Mouse (Mus musculus) midbrain, embryonic 15.5 days (tissue): ENCODE data around the gene Net1. TPM values are rescaled to one million over a fixed set of nuclear protein-coding genes. Genes with fewer than 3 reads are reported as not detected.

Experiments
- ATAC-seq: fragments of 200-750 bp; cut with Nextera tagmentation; replicated peaks from 2 replicates; pipeline ENCODE4 v1.8.0; 2017; ENCODE audit warnings: moderate TSS enrichment
- H3K27ac ChIP-seq: fragments of 300-500 bp; sonication (generic); 2 replicates; pipeline ENCODE4 v1.5.1; 2015; ENCODE audit warnings: mild to moderate bottlenecking, inconsistent platforms
- H3K27me3 ChIP-seq: fragments of 300-500 bp; sonication (generic); replicated peaks from 2 replicates; pipeline ENCODE4 v1.6.1; 2015; ENCODE audit warnings: inconsistent platforms
- H3K36me3 ChIP-seq: fragments of 300-500 bp; sonication (generic); replicated peaks from 2 replicates; pipeline ENCODE4 v1.6.1; 2015; ENCODE audit warnings: inconsistent platforms
- H3K4me1 ChIP-seq: fragments of 300-500 bp; sonication (generic); 2 replicates; pipeline ENCODE4 v1.6.1; 2015; ENCODE audit warnings: inconsistent platforms
- H3K4me2 ChIP-seq: fragments of 300-500 bp; sonication (generic); 2 replicates; pipeline ENCODE4 v1.6.1; 2015; ENCODE audit warnings: inconsistent platforms, mild to moderate bottlenecking, moderate library complexity
- H3K4me3 ChIP-seq: fragments of 300-500 bp; sonication (generic); 2 replicates; pipeline ENCODE4 v1.5.1; 2015; ENCODE audit warnings: mild to moderate bottlenecking, inconsistent platforms
- H3K9ac ChIP-seq: fragments of 300-500 bp; sonication (generic); 2 replicates; pipeline ENCODE4 v1.6.1; 2015; ENCODE audit warnings: mild to moderate bottlenecking, inconsistent platforms
- H3K9me3 ChIP-seq: fragments of 300-500 bp; sonication (generic); 2 replicates; pipeline ENCODE4 v1.6.1; 2016; ENCODE audit warnings: inconsistent platforms
- WGBS: fragments of 180-500 bp; shearing (Covaris S2); methylation state at CpG from one replicate; pipeline ENCODE4 v1.1.7; 2015; ENCODE audit warnings: mixed read lengths; 5-methylcytosine and 5-hydroxymethylcytosine counted together
- polyA plus RNA-seq: library from polyadenylated mRNA; unstranded; fragments of >200 nt; fragmentation: Nextera tagmentation; extraction: Ambion mirVana; gene quantifications from 2 replicates; pipeline ENCODE4 v1.2.1, GENCODE M21; 2015

The Net1 gene
- polyA plus RNA-seq: 10.7 and 12.2 TPM in 2 replicates

DNA sequence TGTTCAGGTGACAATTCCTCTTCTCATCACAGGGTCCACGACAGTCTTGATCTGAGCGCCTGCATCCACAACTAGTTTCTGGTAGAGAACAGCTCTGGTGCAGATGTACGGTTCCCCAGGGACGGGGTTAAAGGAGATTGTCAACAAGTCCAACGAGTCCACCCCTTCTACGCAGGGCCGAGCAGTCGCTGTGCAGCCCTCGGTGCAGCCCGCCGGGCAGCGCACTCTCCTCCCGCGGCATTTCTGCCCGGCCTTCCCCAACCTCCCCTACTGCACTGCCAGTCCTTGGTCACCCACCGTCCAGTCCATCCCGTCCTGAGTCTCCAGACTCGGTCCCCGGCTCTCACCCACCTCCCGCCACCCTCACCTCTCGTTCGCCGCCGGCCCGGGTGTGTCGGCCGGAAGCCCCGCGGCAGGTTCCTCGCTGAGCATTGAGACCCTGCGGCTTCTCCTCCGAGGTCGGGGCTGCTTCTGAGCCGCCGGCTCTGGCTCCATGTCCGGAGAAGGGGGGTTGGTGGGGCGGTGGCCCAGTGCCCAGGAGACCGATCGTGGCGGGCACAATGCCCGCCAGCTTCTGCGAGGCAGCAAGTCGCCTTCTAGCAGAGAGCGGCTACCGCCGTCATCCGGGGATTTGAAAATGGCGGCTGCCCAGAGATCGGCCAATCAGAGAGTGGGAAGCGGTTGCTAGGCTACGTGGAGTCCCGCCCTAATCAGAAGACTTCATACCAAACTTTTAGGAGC lies at the start of gene Net1, which contains the start of gene Tubal3:
Gene Net1, minus strand, starts transcription at position 650 of the 741 bp plus-strand sequence.
Gene Tubal3, plus strand, starts transcription at position 704 of the 741 bp plus-strand sequence.
- Histone ChIP-seq H3K27me3 (no peaks in the 10 kb centered on the region), H3K4me2 (peak within 1 kb of the TSS; percentile 81), H3K27ac (no peak within 1 kb of the TSS), H3K9ac (peak within 1 kb of the TSS; percentile 64), H3K4me1 (peaks cover 10% of the 10 kb centered on the region; the same call in 1 of the 2 replicates), H3K4me3 (peak within 1 kb of the TSS; percentile 83), H3K36me3 (no peaks in the 10 kb centered on the region), H3K9me3 (no peaks in the 10 kb centered on the region)
- ATAC-seq: peak; percentile 100
- under 1% methylated on average over 52 of the region's 52 CpGs for whole genome bisulfite sequencing

DNA sequence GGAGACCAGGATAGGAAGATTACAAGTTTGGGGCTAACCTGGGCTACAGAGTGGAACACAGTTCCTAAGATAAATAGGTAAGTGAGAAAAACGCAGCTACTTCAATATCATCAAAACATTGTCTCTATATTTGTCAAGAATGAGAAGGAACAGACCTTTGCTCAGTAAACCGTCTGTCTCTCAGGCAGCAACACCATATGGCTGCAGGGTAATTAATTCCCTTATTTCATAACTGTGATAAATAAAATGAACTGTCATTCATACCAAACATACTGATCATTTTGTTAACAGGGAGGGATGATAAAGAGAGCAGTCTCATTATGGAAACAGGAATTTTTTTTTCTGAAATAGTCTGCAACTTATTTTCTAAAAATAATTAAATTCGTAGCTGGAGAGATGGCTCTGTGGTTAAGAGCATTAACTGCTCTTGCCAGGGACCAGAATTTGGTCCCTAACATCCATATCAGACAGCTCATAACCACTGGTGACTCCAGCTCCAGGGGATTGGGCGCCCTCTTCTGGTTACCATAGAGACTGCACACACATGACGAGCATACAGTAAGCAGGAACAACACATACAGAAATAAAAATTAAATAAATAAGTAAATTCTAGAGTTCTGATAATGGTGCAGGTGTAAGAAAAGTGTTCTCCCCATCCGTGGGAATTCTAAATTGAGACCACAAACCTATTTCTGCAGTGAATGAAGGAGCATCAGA lies 33.3 kb upstream of the Net1 start:
- no peak overlapping the region for H3K27ac ChIP-seq
- no peaks in the 10 kb centered on the region for H3K27me3 ChIP-seq
- H3K9me3 ChIP-seq: no peaks in the 10 kb centered on the region
- H3K4me1 ChIP-seq: no peaks in the 10 kb centered on the region
- no peak overlapping the region for H3K4me3 ChIP-seq
- no peak for ATAC-seq
- no peak overlapping the region for H3K4me2 ChIP-seq
- no peak overlapping the region for H3K9ac ChIP-seq
- H3K36me3 ChIP-seq: no peaks in the 10 kb centered on the region
- 83% methylated on average over 6 of the region's 6 CpGs for WGBS

DNA sequence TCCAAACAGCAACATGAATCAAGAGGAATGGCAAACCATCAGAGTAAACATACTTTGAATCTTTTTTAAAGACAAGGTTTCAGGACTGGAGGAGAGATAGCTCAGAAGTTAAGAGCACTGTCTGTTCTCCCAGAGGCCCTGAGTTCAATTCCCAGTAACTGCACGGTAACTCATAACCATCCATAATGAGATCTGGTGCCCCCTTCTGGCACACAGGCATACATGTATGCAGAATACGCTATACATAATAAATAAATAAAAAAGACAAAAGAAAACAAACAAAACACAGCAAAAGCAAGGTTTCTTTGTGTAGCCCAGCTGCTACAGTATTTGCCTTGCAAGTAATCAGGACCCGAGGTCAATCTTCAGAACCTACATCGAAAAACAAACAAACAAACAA lies 31.5 kb upstream of the Net1 start:
- no peaks in the 10 kb centered on the region for H3K9me3 ChIP-seq
- no peak for ATAC-seq
- H3K4me1 ChIP-seq: no peaks in the 10 kb centered on the region
- no peak overlapping the region for H3K9ac ChIP-seq
- H3K36me3 ChIP-seq: no peaks in the 10 kb centered on the region
- no peak overlapping the region for H3K4me3 ChIP-seq
- H3K27me3 ChIP-seq: no peaks in the 10 kb centered on the region
- WGBS: 90% methylated on average over 4 of the region's 4 CpGs
- no peak overlapping the region for H3K27ac ChIP-seq
- H3K4me2 ChIP-seq: no peak overlapping the region

DNA sequence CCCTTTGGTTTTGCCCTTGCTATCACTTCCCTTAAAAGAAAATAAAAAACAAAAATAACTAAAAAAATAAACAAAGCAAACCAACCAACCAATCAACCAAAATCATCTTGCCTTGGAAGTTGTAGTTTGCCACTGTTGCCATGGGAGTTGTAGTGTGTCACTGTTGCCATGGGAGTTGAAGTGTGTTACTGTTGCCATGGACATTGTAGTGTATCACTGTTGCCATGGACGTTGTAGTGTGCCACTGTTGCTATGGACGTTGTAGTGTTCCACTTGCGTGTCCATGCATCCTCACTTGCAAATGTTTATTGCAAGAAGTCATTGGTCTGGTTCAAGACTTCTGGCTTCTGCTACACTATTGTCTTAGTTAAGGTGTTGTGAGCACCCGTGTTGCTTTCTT lies 29.2 kb upstream of the Net1 start:
- Histone ChIP-seq H3K4me2 (no peak overlapping the region), H3K9ac (no peak overlapping the region), H3K27ac (no peak overlapping the region), H3K4me1 (no peaks in the 10 kb centered on the region), H3K4me3 (no peak overlapping the region), H3K36me3 (no peaks in the 10 kb centered on the region), H3K27me3 (no peaks in the 10 kb centered on the region), H3K9me3 (no peaks in the 10 kb centered on the region)
- ATAC-seq: no peak
- WGBS: 93% methylated on average over 4 of the region's 4 CpGs

DNA sequence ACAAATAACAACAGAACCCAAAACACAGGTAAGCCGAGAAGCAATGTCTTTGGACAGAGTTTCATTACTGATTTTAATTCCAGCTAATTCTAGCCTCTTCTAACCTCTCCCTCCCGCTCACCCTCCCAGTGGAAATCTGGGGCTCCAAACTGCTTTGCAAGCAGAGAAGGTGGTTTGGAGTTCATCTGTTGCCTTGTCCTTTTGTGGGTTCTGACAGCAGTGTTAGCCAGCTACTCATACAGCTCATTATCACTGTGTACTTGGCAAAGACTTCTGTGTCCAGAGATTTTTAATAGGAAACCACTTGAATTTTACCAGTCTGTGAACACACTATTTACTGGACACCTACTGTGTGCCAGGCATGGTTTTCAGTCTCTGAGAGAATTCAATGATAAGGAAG lies 27.2 kb upstream of the Net1 start, which contains the start of gene Ucn3:
Gene Ucn3, minus strand, starts transcription at position 101 of the 400 bp plus-strand sequence.
- H3K4me3 ChIP-seq: no peak within 1 kb of the TSS
- H3K36me3 ChIP-seq: no peaks in the 10 kb centered on the region
- 73% methylated on average over 2 of the region's 2 CpGs for WGBS

DNA sequence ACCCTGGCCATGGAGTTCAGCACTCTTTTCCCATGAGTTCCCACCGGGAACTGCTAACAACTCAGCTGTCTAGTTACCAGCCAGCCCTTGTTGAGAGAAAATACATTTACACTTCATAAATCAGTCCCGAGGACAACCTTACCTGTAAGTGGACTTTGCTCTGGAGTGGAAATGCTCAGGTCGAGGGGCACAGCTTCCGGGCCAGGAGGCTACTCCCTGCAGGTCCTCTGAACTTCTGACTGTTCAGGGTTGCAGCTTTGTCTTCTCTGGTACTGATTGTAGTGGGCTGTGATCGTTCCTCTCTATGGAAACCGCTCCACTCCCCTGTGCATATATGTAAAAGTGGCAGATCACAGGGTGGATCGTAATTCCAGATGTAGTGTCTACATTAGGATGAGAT lies 26.7 kb upstream of the Net1 start:
- no peaks in the 10 kb centered on the region for H3K36me3 ChIP-seq
- no peak overlapping the region for H3K9ac ChIP-seq
- H3K27me3 ChIP-seq: no peaks in the 10 kb centered on the region
- 80% methylated on average over 7 of the region's 7 CpGs for WGBS
- ATAC-seq: no peak
- no peak overlapping the region for H3K4me3 ChIP-seq
- H3K9me3 ChIP-seq: no peaks in the 10 kb centered on the region
- H3K4me2 ChIP-seq: no peak overlapping the region
- no peak overlapping the region for H3K27ac ChIP-seq
- no peaks in the 10 kb centered on the region for H3K4me1 ChIP-seq

More for the DNA sequence above, 27.2 kb upstream of the Net1 start, which contains the start of gene Ucn3:
- H3K9me3 ChIP-seq: no peaks in the 10 kb centered on the region
- H3K27ac ChIP-seq: no peak within 1 kb of the TSS
- ATAC-seq: no peak
- no peaks in the 10 kb centered on the region for H3K4me1 ChIP-seq
- no peaks in the 10 kb centered on the region for H3K27me3 ChIP-seq
- no peak within 1 kb of the TSS for H3K9ac ChIP-seq
- H3K4me2 ChIP-seq: no peak within 1 kb of the TSS

DNA sequence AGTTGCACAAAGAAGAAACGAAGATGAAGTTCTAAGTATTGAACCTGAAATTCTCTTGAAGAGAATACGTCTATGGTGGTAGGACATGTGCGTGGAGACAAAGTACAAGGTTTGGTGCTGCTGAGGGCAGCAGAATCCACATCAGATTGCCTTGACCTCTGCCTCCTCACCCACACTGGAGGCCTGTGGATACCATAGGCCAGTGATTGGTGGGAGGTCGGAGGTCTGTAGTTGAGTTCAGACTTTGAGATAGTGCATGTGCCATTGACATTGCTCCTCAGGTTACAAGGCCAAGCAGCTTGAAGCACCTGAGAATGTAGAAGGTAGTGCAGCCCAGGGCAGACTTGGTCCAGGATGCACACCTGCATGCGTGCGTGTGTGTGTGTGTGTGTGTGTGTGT lies 8.0 kb upstream of the Net1 start:
- ATAC-seq: no peak
- Histone ChIP-seq H3K4me3 (no peak overlapping the region), H3K4me2 (no peak overlapping the region), H3K9ac (no peak overlapping the region), H3K27me3 (no peaks in the 10 kb centered on the region), H3K27ac (no peak overlapping the region), H3K4me1 (no peaks in the 10 kb centered on the region), H3K36me3 (no peaks in the 10 kb centered on the region), H3K9me3 (no peaks in the 10 kb centered on the region)
- 91% methylated on average over 6 of the region's 6 CpGs for WGBS

DNA sequence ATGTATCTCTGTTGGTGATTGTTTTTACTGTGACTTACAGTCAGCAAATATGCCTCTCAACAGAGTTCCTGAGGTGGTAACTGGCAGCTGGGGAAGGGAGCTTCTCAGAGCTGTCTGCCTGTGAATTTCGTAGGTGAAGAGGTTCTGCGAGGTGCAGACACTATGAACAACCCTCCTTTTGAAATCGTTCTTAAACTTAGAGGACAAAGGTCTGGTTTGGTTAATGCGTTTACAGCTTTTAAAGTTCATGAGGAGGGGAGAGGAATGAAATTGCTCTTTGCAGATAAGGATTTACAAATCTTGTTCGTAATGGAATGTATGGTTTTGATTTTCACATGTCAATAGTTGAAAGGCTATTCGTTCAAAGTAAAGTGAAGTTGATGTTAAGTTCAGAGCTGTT lies 7.6 kb upstream of the Net1 start:
- Histone ChIP-seq H3K4me2 (no peak overlapping the region), H3K9me3 (no peaks in the 10 kb centered on the region), H3K4me3 (no peak overlapping the region), H3K36me3 (no peaks in the 10 kb centered on the region), H3K27ac (no peak overlapping the region), H3K4me1 (no peaks in the 10 kb centered on the region), H3K27me3 (no peaks in the 10 kb centered on the region), H3K9ac (no peak overlapping the region)
- no peak for ATAC-seq
- WGBS: 85% methylated on average over 6 of the region's 6 CpGs

DNA sequence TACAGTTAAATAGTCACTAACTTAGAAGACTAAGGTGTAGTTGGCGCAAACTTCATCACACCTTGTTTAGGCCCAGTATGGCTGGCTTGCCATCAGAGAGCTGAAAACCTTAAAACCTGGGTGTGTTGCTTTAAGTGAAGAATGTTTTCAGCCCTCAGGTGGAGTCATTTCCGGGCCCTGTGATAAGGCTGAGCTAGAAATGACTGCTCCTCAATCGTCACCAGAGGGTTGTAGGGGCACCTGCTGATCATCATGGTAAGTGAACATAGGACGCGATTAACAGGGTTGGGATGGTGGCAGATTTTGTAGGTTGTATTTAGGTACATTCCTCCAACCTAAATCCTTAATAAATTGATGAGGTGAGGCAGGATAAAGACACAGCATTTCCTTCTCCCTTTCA lies 6.5 kb upstream of the Net1 start:
- Histone ChIP-seq H3K27me3 (no peaks in the 10 kb centered on the region), H3K4me2 (no peak overlapping the region), H3K4me1 (no peaks in the 10 kb centered on the region), H3K4me3 (no peak overlapping the region), H3K27ac (no peak overlapping the region), H3K36me3 (no peaks in the 10 kb centered on the region), H3K9me3 (no peaks in the 10 kb centered on the region), H3K9ac (no peak overlapping the region)
- 88% methylated on average over 5 of the region's 5 CpGs for WGBS
- ATAC-seq: no peak

DNA sequence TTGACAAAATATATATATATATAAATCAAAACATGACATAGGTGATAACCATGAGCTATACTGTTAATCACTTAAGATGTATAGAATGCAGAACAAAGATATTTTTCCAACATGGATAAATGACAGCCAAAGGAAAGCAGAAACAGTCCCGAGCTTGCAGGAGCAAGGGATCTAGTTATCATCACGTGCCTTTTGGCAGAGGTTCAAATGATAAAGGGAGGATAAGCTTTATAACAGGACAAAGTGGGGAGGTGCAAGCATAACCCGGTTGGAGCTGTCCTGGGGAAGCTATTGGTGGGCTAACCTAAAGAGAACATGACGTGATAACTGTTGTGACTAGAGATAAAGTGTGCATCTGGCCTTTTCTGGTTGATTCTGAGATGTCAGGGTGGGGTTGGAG lies 4.5 kb downstream of the Net1 start:
- H3K36me3 ChIP-seq: no peaks in the 10 kb centered on the region
- H3K9ac ChIP-seq: no peak overlapping the region
- no peak overlapping the region for H3K27ac ChIP-seq
- H3K4me2 ChIP-seq: no peak overlapping the region
- no peaks in the 10 kb centered on the region for H3K9me3 ChIP-seq
- WGBS: 93% methylated on average over 4 of the region's 4 CpGs
- no peak for ATAC-seq
- H3K27me3 ChIP-seq: no peaks in the 10 kb centered on the region
- H3K4me3 ChIP-seq: no peak overlapping the region
- H3K4me1 ChIP-seq: peaks cover 10% of the 10 kb centered on the region; the same call in 1 of the 2 replicates

DNA sequence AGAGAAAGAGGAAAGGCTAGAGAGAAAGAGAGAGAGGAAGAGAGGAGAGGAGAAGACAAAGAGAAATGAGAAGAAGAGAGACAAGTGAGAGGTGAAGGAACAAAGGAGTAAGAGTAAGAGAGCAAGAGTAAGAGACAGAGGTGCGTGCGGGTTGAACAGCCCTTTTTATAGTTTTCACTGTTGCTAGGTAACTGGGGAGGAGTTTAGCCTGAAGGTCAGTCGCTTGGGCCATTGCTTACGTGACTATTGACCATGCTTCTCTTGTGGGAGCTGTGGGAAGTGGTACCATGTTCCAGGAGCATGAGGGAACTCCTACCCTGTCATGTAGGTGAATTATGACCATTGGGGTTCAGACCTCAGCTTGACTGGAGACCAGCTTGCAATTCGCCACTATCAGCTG lies 7.7 kb downstream of the Net1 start:
- Histone ChIP-seq H3K27ac (no peak overlapping the region), H3K4me2 (no peak overlapping the region), H3K4me3 (no peak overlapping the region), H3K4me1 (no peaks in the 10 kb centered on the region), H3K36me3 (no peaks in the 10 kb centered on the region), H3K9me3 (no peaks in the 10 kb centered on the region), H3K9ac (no peak overlapping the region), H3K27me3 (no peaks in the 10 kb centered on the region)
- ATAC-seq: no peak
- WGBS: 77% methylated on average over 5 of the region's 5 CpGs

DNA sequence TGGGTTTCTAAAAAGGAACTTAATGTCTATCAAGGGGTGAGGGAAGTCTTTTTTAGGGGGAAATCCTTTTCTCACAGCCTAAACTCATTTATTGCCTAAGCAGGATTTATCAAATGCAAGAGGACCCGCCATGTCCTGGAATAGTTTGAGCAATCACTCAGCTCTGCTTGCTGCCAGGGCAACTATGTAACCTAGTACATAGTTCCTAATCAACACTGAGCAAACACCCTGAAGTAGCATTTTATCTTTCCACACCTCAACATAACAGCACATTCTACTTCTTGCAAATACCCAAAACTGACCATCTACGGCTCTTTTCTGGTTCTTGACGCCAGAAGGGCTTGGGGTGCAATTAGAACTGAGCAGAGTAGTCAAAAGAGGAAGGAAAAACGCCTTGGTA lies 9.8 kb downstream of the Net1 start:
- H3K4me3 ChIP-seq: no peak overlapping the region

More for the DNA sequence above, 9.8 kb downstream of the Net1 start:
- H3K27me3 ChIP-seq: no peaks in the 10 kb centered on the region
- no peak overlapping the region for H3K27ac ChIP-seq
- no peak overlapping the region for H3K9ac ChIP-seq
- WGBS: 86% methylated on average over 4 of the region's 4 CpGs
- no peaks in the 10 kb centered on the region for H3K36me3 ChIP-seq
- no peak overlapping the region for H3K4me2 ChIP-seq
- no peak for ATAC-seq
- no peaks in the 10 kb centered on the region for H3K4me1 ChIP-seq
- no peaks in the 10 kb centered on the region for H3K9me3 ChIP-seq
